Mouse (Mus musculus): Measurements from ENCODE around the gene Mxd1.

Gene Mxd1

DNA sequence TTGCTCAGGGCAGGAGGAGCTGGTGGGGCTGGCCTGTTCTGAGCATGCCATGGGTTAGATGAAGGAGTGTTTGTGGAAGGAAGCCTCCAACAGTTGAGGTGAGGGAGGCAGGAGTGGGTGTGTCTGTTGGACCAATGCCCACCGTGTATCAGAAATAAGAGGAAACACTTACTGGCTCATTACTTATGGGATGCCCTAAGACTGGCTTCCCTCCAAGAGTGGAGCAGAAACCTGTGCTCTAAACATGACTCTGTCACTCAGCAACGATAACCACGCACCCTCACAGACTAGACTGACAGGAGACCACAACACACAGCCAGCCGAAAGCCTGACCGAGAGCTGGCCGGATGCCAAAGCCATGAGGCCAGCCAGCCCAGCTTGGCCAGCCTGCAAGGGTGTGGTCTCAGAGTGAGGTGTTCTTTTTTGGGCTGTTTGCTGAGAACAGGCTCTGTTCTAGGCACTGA is 69.0 kb downstream of the Mxd1 start:
- peak; percentile 30 for DNase-seq (ENCODE audit: low read depth)

DNA sequence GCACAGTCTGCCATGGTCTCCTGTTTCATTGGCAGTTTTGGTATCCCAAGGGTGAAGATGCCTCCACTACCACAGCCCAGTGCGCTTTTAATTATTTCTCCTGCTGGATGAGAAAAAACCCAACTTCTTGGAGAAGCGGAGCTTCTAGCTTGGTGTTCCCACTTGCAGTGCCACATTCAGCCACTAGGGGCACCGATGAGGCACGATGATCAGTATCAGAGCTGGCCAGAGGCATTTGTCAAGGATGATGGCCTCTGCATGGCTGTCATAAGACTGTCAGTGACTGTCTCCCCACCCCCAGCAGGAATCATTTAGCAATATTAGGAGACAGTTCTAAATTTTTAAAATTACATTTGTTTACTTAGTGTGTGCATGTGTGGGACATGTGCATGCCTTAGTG is 69.8 kb downstream of the Mxd1 start:
- DNase-seq (ENCODE audit: low read depth): peak; percentile 73

DNA sequence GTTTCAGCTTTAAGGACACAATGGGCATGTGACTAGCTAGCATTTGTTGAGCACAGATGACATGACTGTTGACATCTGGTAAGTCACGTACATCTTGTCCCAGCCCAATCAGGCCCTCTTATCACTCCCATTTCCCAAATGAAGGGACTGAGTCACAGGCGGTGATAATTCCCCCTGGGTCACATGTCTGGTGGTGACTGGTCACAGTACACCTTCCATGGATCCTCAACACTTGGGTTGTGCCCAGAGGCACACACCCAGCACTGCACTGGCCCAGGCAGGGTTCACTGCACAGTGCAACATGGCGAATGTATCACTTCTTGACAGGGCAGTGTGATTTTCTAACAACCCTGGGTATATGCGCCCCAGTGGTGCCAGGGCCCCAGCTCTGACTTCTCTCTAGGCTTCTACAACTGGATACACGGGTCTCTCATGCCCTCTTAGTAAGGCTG is 70.2 kb downstream of the Mxd1 start:
- peak; percentile 35 for DNase-seq (ENCODE audit: low read depth)
